Mouse (Mus musculus): ENCODE data around the gene Gm14190. TPM values are rescaled to one million over a fixed set of nuclear protein-coding genes. Genes with fewer than 3 reads are reported as not detected.

Gene Gm14190
- polyA plus RNA-seq, 1 experiment: not detected

DNA sequence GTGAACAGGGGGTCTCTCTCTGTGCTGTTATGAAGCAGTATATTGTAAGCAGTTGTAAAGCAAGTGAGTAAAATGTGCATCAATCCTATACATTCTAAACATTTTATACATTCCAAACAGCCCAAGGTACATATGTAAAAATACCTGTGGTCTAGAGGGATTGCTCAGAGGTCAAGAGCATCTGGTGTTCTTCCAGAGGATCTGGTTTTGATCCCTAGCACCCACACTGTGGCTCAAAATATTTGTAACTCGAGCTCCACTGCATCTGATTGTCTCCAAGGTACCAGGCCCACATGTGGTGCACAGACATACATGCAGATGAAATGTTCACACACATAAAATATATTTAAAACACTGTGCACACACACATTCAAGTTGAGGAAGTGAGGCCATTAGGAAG, 49.6 kb downstream of the Gm14190 start:
- no peaks in the 10 kb centered on the region for H3K27me3 ChIP-seq (ENCODE audit: control insufficient read depth, insufficient read depth, low read length)
- TF ChIP-seq POLR2A (IDR thresholded peaks at IDR 0.05; ENCODE audit: low read depth, low read length) (no peak), CTCF (IDR thresholded peaks at IDR 0.05; ENCODE audit: extremely low read depth, insufficient read length, insufficient replicate concordance, low read depth, low read length) (no peak)
- no peaks in the 10 kb centered on the region for H3K36me3 ChIP-seq (ENCODE audit: control insufficient read depth, insufficient read depth, low read length)
- WGBS: 21% methylated on average over 1 of the region's 1 CpGs
- H3K4me1 ChIP-seq (ENCODE audit: control insufficient read depth, insufficient read depth, insufficient read length, low read length): no peaks in the 10 kb centered on the region
- H3K27ac ChIP-seq (ENCODE audit: insufficient read depth, low read depth, low read length): no peak overlapping the region
- H3K4me3 ChIP-seq (ENCODE audit: low read depth, low read length): no peak overlapping the region

Other genes starting within 250 kb of the Gm14190 start
- gene Krt23, start 197.6 kb downstream of the Gm14190 start, polyA plus RNA-seq (2012; rRNA removed): 4.4 and 7.4 TPM in 2 replicates
- not detected in 2 replicates for gene Krt39, start 169.4 kb downstream of the Gm14190 start, polyA plus RNA-seq (2012; rRNA removed)
- gene Krt40, start 147.6 kb downstream of the Gm14190 start, polyA plus RNA-seq (2012; rRNA removed): not detected in 2 replicates
- not detected in 2 replicates for gene Krtap3-3, start 139.9 kb downstream of the Gm14190 start, polyA plus RNA-seq (2012; rRNA removed)
- gene Krtap3-2, start 133.9 kb downstream of the Gm14190 start, polyA plus RNA-seq (2012; rRNA removed): not detected in 2 replicates
- not detected in 2 replicates for gene Gm11939, start 131.3 kb downstream of the Gm14190 start, polyA plus RNA-seq (2012; rRNA removed)
- 0.47 and 2.7 TPM in 2 replicates for gene Krtap3-1, start 124.1 kb downstream of the Gm14190 start, polyA plus RNA-seq (2012; rRNA removed)
- not detected in 2 replicates for gene Krtap1-5, start 109.7 kb downstream of the Gm14190 start, polyA plus RNA-seq (2012; rRNA removed)
- not detected in 2 replicates for gene Krtap1-4, start 107.1 kb downstream of the Gm14190 start, polyA plus RNA-seq (2012; rRNA removed)
- not detected in 2 replicates for gene Krtap1-3, start 99.4 kb downstream of the Gm14190 start, polyA plus RNA-seq (2012; rRNA removed)
- gene Krtap9-3, start 92.6 kb downstream of the Gm14190 start, polyA plus RNA-seq (2012; rRNA removed): not detected in 2 replicates
- gene Gm11938, start 87.4 kb downstream of the Gm14190 start, polyA plus RNA-seq (2012; rRNA removed): 1.3 TPM in 1 of 2 replicates, not detected in the other
- not detected in 2 replicates for gene Gm11937, start 80.6 kb downstream of the Gm14190 start, polyA plus RNA-seq (2012; rRNA removed)
- gene Krtap2-4, start 75.9 kb downstream of the Gm14190 start, polyA plus RNA-seq (2012; rRNA removed): 0.29 and 1.9 TPM in 2 replicates
- gene Gm11562, start 70.3 kb downstream of the Gm14190 start, polyA plus RNA-seq (2012; rRNA removed): 1.9 TPM in 1 of 2 replicates, not detected in the other
- not detected in 2 replicates for gene Krtap4-1, start 62.5 kb downstream of the Gm14190 start, polyA plus RNA-seq (2012; rRNA removed)
- gene Krtap4-2, start 55.7 kb downstream of the Gm14190 start, polyA plus RNA-seq (2012; rRNA removed): not detected in 2 replicates
- gene Krtap4-7, start 46.7 kb downstream of the Gm14190 start, polyA plus RNA-seq (2012; rRNA removed): not detected in 2 replicates
- not detected in 2 replicates for gene Gm11555, start 40.5 kb downstream of the Gm14190 start, polyA plus RNA-seq (2012; rRNA removed)
- gene Gm11563, start 31.8 kb downstream of the Gm14190 start, polyA plus RNA-seq (2012; rRNA removed): not detected in 2 replicates
- not detected in 2 replicates for gene Krtap4-6, start 24.8 kb downstream of the Gm14190 start, polyA plus RNA-seq (2012; rRNA removed)
- gene Gm14180, start 43.5 kb upstream of the Gm14190 start, polyA plus RNA-seq (2012; rRNA removed): not detected in 2 replicates
- not detected in 2 replicates for gene Gm11595, start 82.2 kb upstream of the Gm14190 start, polyA plus RNA-seq (2012; rRNA removed)
- gene Krtap4-8, start 90.0 kb upstream of the Gm14190 start, polyA plus RNA-seq (2012; rRNA removed): not detected in 2 replicates
- gene Krtap4-9, start 94.5 kb upstream of the Gm14190 start, polyA plus RNA-seq (2012; rRNA removed): not detected in 2 replicates
- gene Gm11596, start 102.7 kb upstream of the Gm14190 start, polyA plus RNA-seq (2012; rRNA removed): not detected in 2 replicates
- gene Gm11569, start 108.2 kb upstream of the Gm14190 start, polyA plus RNA-seq (2012; rRNA removed): not detected in 2 replicates
- not detected in 2 replicates for gene Gm11554, start 113.7 kb upstream of the Gm14190 start, polyA plus RNA-seq (2012; rRNA removed)
- gene Krtap4-13, start 119.2 kb upstream of the Gm14190 start, polyA plus RNA-seq (2012; rRNA removed): not detected in 2 replicates
- not detected in 2 replicates for gene Gm11564, start 124.9 kb upstream of the Gm14190 start, polyA plus RNA-seq (2012; rRNA removed)
- not detected in 2 replicates for gene 2300003K06Rik, start 147.3 kb upstream of the Gm14190 start, polyA plus RNA-seq (2012; rRNA removed)
- gene Krtap4-16, start 160.9 kb upstream of the Gm14190 start, polyA plus RNA-seq (2012; rRNA removed): 1.9 and 3.2 TPM in 2 replicates
- not detected in 2 replicates for gene Gm11568, start 167.2 kb upstream of the Gm14190 start, polyA plus RNA-seq (2012; rRNA removed)
- not detected in 2 replicates for gene Gm11559, start 173.7 kb upstream of the Gm14190 start, polyA plus RNA-seq (2012; rRNA removed)
- not detected in 2 replicates for gene Krtap9-1, start 182.6 kb upstream of the Gm14190 start, polyA plus RNA-seq (2012; rRNA removed)
- not detected in 2 replicates for gene Gm11567, start 188.4 kb upstream of the Gm14190 start, polyA plus RNA-seq (2012; rRNA removed)
- not detected in 2 replicates for gene Krtap31-1, start 217.2 kb upstream of the Gm14190 start, polyA plus RNA-seq (2012; rRNA removed)
- not detected in 2 replicates for gene Gm11565, start 224.0 kb upstream of the Gm14190 start, polyA plus RNA-seq (2012; rRNA removed)
- gene Krtap31-2, start 245.6 kb upstream of the Gm14190 start, polyA plus RNA-seq (2012; rRNA removed): not detected in 2 replicates

Data from small intestine, adult 2 months (tissue).